Mouse (Mus musculus) hindbrain, embryonic 14.5 days (tissue): Measurements from ENCODE around the gene Pex6. TPM values are rescaled to one million over a fixed set of nuclear protein-coding genes. Genes with fewer than 3 reads are reported as not detected.

Experiments
- ATAC-seq: fragments of 200-750 bp; cut with Nextera tagmentation; 2 replicates; pipeline ENCODE4 v1.8.0; 2017; ENCODE audit warnings: moderate number of reproducible peaks, mild to moderate bottlenecking, moderate TSS enrichment, moderate library complexity; ENCODE audit not compliant: low FRiP score
- DNase-seq: peaks from one replicate; pipeline ENCODE4 v3.0.0-alpha.2; 2015; ENCODE audit warnings: low spot score
- H3K27ac ChIP-seq: fragments of 300-500 bp; sonication (generic); 2 replicates; pipeline ENCODE4 v1.5.1; 2014; ENCODE audit warnings: mild to moderate bottlenecking, moderate library complexity
- H3K27me3 ChIP-seq: fragments of 300-500 bp; sonication (generic); 2 replicates; pipeline ENCODE4 v1.6.1; 2014; ENCODE audit warnings: mild to moderate bottlenecking, low read length, mixed read lengths; ENCODE audit not compliant: control insufficient read depth, insufficient read depth
- H3K36me3 ChIP-seq: fragments of 300-500 bp; sonication (generic); replicated peaks from 2 replicates; pipeline ENCODE4 v1.6.1; 2014; ENCODE audit not compliant: control insufficient read depth, insufficient read depth
- H3K4me1 ChIP-seq: fragments of 300-500 bp; sonication (generic); replicated peaks from 2 replicates; pipeline ENCODE4 v1.6.1; 2014; ENCODE audit warnings: antibody characterized with exemption, low read length, mixed read lengths; ENCODE audit not compliant: control insufficient read depth, insufficient read depth
- H3K4me2 ChIP-seq: fragments of 300-500 bp; sonication (generic); replicated peaks from 2 replicates; pipeline ENCODE4 v1.6.1; 2014; ENCODE audit warnings: mild to moderate bottlenecking, moderate library complexity
- H3K4me3 ChIP-seq: fragments of 300-500 bp; sonication (generic); replicated peaks from 2 replicates; pipeline ENCODE4 v1.5.1; 2014; ENCODE audit warnings: mild to moderate bottlenecking, low read length
- H3K9ac ChIP-seq: fragments of 300-500 bp; sonication (generic); 2 replicates; pipeline ENCODE4 v1.6.1; 2014
- H3K9me3 ChIP-seq: fragments of 300-500 bp; sonication (generic); 2 replicates; pipeline ENCODE4 v1.6.1; 2016; ENCODE audit warnings: low read length; ENCODE audit not compliant: control insufficient read depth
- WGBS: fragments of 180-500 bp; shearing (Covaris S2); extraction: QIAGEN DNeasy Blood & Tissue Kit; methylation state at CpG from one replicate; pipeline ENCODE4 v1.1.7; 2014; 5-methylcytosine and 5-hydroxymethylcytosine counted together
- polyA plus RNA-seq: library from polyadenylated mRNA; unstranded; fragments of >200 nt; fragmentation: Nextera tagmentation; extraction: Ambion mirVana; gene quantifications from 2 replicates; pipeline ENCODE4 v1.2.1, GENCODE M21; 2014

Pex6 gene
- polyA plus RNA-seq, 1 experiment from 2014 or later, result 24.4 TPM

DNA sequence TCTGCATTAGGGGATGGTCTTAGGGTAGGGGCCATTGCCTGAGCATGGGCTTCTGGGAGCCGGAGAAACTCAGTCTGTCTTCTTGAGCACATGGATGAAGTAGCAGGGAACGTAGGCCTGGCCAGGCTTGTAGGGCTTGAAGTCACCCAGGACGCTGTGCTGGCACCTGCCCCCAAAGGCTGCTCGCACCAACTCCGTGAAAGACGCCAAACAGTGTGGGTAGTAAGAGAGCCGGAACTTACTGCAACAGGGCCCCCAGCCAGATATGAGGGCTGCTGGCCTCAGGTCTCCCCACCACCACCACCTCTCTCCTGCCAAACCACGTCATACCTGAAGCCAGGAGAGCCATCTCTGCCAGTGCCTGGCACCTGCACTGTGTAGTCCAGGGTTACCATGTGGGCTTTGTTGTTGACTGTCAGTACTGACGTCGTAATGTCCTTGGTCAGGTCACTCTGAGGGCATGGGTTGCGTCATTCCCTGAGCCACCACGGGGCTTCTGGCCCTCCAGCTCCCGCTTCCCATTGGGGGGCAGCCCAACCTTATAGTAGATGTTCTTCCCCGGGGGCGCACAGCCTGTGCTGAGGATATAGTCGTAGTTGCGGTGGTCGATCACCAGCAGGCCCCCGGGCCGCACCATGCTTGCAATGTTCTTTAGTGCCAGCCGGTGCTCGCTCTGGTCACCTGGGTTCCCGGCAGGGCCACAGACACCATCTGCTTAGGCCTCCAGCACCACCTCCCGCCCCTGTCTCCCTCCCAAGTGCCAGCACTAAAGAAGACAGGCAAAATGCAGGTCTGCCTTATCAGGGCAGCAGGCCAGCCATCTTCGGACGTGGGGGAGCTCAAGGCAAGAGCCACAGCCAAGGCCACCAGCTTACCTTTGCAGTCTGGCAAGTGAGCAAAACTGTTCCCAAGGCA lies 14.7 kb downstream of the Pex6 start:
- Histone ChIP-seq H3K4me3 (no peak overlapping the region), H3K27me3 (0 out of 2 replicates have a peak, but pooled peaks cover 5% of the 10 kb centered on the region), H3K9me3 (no peaks in the 10 kb centered on the region), H3K4me1 (no peaks in the 10 kb centered on the region), H3K27ac (no peak overlapping the region), H3K9ac (no peak overlapping the region), H3K4me2 (no peak overlapping the region), H3K36me3 (peaks cover 28% of the 10 kb centered on the region)
- ATAC-seq, result no peak
- no peak for DNase-seq
- 93% methylated on average over 26 of the region's 26 CpGs for WGBS

DNA sequence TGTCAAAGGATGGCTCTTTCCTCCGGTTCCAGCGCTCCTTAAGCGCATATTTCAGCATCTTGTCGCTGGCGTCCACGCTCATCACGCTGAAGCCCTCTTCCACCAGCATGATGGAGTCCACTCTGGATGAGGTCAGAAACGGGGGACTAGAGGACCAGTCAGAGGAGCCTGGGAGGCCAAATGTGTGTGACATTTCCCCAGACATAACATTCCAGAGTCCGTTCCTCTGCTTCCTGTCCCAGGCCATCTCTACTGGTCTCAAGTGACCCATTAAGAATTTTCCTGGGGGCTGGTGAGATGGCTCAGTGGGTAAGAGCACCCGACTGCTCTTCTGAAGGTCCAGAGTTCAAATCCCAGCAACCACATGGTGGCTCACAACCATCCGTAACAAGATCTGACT lies 16.0 kb downstream of the Pex6 start:
- whole genome bisulfite sequencing, result 91% methylated on average over 11 of the region's 11 CpGs
- no peak overlapping the region for H3K4me3 ChIP-seq
- 0 out of 2 replicates have a peak, but pooled peaks cover 5% of the 10 kb centered on the region for H3K27me3 ChIP-seq
- peaks cover 16% of the 10 kb centered on the region for H3K36me3 ChIP-seq
- H3K9ac ChIP-seq, result no peak overlapping the region
- no peaks in the 10 kb centered on the region for H3K4me1 ChIP-seq
- DNase-seq (no peak), ATAC-seq (no peak)
- no peaks in the 10 kb centered on the region for H3K9me3 ChIP-seq
- H3K27ac ChIP-seq, result no peak overlapping the region
- H3K4me2 ChIP-seq, result no peak overlapping the region

GRCm38 (mm10) chr17:46728021-46728420 lies 16.8 kb downstream of the Pex6 start:
- Histone ChIP-seq H3K27me3 (0 out of 2 replicates have a peak, but pooled peaks cover 5% of the 10 kb centered on the region), H3K9me3 (no peaks in the 10 kb centered on the region), H3K4me2 (no peak overlapping the region), H3K36me3 (peaks cover 12% of the 10 kb centered on the region), H3K27ac (no peak overlapping the region), H3K4me1 (no peaks in the 10 kb centered on the region), H3K4me3 (no peak overlapping the region), H3K9ac (no peak overlapping the region)
- DNase-seq, result no peak
- WGBS, result 36% methylated on average over 6 of the region's 6 CpGs
- no peak for ATAC-seq

DNA sequence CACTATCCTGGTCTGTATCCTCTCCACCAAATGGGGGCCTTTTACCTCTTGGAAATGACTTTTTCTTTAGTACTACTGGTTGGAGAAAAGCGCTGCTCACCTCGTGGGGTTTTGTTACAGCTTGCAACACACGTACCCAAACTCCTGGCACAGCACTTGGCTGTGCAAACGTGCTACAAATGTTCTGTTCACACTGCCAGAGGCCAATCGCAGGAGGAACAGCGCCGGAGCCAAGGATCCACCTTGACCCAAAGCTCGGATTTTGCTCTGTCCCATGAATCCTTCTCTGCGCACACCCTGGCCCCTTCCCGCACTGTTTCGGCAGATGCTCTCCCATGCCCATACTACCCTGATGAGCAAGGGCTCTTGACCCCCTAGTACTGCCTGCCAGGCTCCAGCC lies 17.2 kb downstream of the Pex6 start:
- no peak overlapping the region for H3K27ac ChIP-seq
- ATAC-seq (0 out of 2 replicates have a peak, but pooled peaks have one; percentile 4), DNase-seq (no peak)
- H3K4me1 ChIP-seq, result no peaks in the 10 kb centered on the region
- no peak overlapping the region for H3K4me3 ChIP-seq
- H3K36me3 ChIP-seq, result peaks cover 7% of the 10 kb centered on the region; the same call in 1 of the 2 replicates
- 48% methylated on average over 11 of the region's 11 CpGs for WGBS
- no peak overlapping the region for H3K9ac ChIP-seq
- 0 out of 2 replicates have a peak, but pooled peaks cover 5% of the 10 kb centered on the region for H3K27me3 ChIP-seq
- no peak overlapping the region for H3K4me2 ChIP-seq
- no peaks in the 10 kb centered on the region for H3K9me3 ChIP-seq

- 0 out of 2 replicates have a peak, but pooled peaks cover 5% of the 10 kb centered on the region for H3K27me3 ChIP-seq
- no peak within 1 kb of the TSS for H3K4me3 ChIP-seq
- no peaks in the 10 kb centered on the region for H3K4me1 ChIP-seq
- 0 out of 2 replicates have a peak within 1 kb of the TSS, but pooled peaks have one; percentile 8 for H3K9ac ChIP-seq
- peak; percentile 26; the same call in 1 of the 2 replicates for ATAC-seq
- H3K27ac ChIP-seq, result no peak within 1 kb of the TSS
- 20% methylated on average over 24 of the region's 24 CpGs for WGBS
- DNase-seq, result no peak
- H3K36me3 ChIP-seq, result peaks cover 7% of the 10 kb centered on the region; the same call in 1 of the 2 replicates
- H3K9me3 ChIP-seq, result no peaks in the 10 kb centered on the region
- 0 out of 2 replicates have a peak within 1 kb of the TSS, but pooled peaks have one; percentile 7 for H3K4me2 ChIP-seq
Observed at GRCm38 (mm10) chr17:46728904-46729318, 17.6 kb downstream of the Pex6 start, which contains the start of gene Gnmt. Gene Gnmt (minus strand): TSS chr17:46729168.

DNA sequence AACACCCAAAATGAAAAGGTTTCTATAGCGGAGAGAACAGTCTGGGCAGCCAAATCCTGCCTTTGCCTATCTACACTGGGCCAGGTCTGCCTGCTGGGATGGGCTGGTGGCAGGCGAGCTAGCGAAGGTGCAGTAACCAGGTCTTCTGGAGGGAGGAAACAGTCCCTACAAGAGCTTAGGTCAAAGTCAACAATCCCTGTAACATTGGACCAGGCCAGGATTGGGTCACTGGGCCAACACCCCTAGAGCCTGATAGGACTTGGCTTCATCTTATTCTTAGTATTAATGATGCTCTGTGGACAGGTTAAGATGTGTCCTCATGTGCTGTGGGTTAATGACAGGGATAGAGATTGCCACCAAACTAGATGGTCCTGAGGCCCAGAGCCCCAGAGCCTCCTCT lies 22.8 kb downstream of the Pex6 start:
- 94% methylated on average over 3 of the region's 3 CpGs for WGBS
- no peak for ATAC-seq

DNA sequence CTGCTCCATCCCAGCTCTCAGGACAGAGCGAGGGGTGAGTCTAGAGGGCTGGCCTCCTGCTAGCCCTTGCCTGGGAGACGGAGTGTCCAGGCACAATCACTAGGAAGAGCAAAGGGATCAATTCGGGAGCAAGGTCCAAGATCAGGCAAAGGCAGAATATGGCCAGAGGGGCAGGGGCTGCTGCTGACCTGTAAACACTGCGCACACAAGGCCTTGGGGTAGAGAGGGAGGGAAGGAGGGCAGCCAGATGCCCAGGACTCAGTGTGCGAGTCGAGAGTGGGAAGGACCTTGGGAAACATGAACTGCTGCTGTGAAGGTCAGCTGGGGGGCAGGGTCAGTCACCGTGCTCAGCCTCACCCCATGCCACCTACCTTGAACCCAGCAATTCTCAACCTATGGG lies 24.0 kb downstream of the Pex6 start:
- no peak overlapping the region for H3K4me2 ChIP-seq
- WGBS, result 92% methylated on average over 7 of the region's 7 CpGs
- H3K36me3 ChIP-seq, result peaks cover 21% of the 10 kb centered on the region; the same call in 1 of the 2 replicates
- ATAC-seq, result no peak
- H3K4me1 ChIP-seq, result no peaks in the 10 kb centered on the region
- no peak overlapping the region for H3K9ac ChIP-seq
- no peak for DNase-seq
- H3K9me3 ChIP-seq, result no peaks in the 10 kb centered on the region
- H3K27ac ChIP-seq, result no peak overlapping the region
- no peak overlapping the region for H3K4me3 ChIP-seq
- H3K27me3 ChIP-seq, result no peaks in the 10 kb centered on the region

More for the DNA sequence above, 22.8 kb downstream of the Pex6 start:
- Histone ChIP-seq H3K27ac (no peak overlapping the region), H3K9ac (no peak overlapping the region), H3K9me3 (no peaks in the 10 kb centered on the region), H3K27me3 (0 out of 2 replicates have a peak, but pooled peaks cover 5% of the 10 kb centered on the region), H3K4me1 (no peaks in the 10 kb centered on the region), H3K4me2 (no peak overlapping the region), H3K36me3 (peaks cover 21% of the 10 kb centered on the region; the same call in 1 of the 2 replicates), H3K4me3 (no peak overlapping the region)
- no peak for DNase-seq

- DNase-seq, result no peak
- no peak overlapping the region for H3K27ac ChIP-seq
- 60% methylated on average over 10 of the region's 10 CpGs for WGBS
Observed at GRCm38 (mm10) chr17:46736160-46736559, 24.9 kb downstream of the Pex6 start.

GRCm38 (mm10) chr17:46741305-46741704 lies 30.0 kb downstream of the Pex6 start:
- no peaks in the 10 kb centered on the region for H3K4me1 ChIP-seq
- 96% methylated on average over 6 of the region's 6 CpGs for WGBS
- no peak overlapping the region for H3K4me2 ChIP-seq
- H3K27me3 ChIP-seq, result no peaks in the 10 kb centered on the region
- ATAC-seq (no peak), DNase-seq (no peak)
- no peak overlapping the region for H3K4me3 ChIP-seq
- no peaks in the 10 kb centered on the region for H3K9me3 ChIP-seq
- H3K36me3 ChIP-seq, result peaks cover 42% of the 10 kb centered on the region
- H3K9ac ChIP-seq, result no peak overlapping the region
- no peak overlapping the region for H3K27ac ChIP-seq

More at GRCm38 (mm10) chr17:46736160-46736559, 24.9 kb downstream of the Pex6 start:
- Histone ChIP-seq H3K9ac (no peak overlapping the region), H3K4me1 (no peaks in the 10 kb centered on the region), H3K27me3 (no peaks in the 10 kb centered on the region), H3K4me2 (no peak overlapping the region), H3K9me3 (no peaks in the 10 kb centered on the region), H3K4me3 (no peak overlapping the region), H3K36me3 (peaks cover 23% of the 10 kb centered on the region; the same call in 1 of the 2 replicates)
- no peak for ATAC-seq
